Mouse (Mus musculus) kidney, postnatal 0 days (tissue): ENCODE data around the gene Zdhhc15. TPM values are rescaled to one million over a fixed set of nuclear protein-coding genes. Genes with fewer than 3 reads are reported as not detected.

Source experiments
- ATAC-seq: fragments of 200-750 bp; cut with Nextera tagmentation; replicated peaks from 2 replicates; pipeline ENCODE4 v1.8.0; 2017; ENCODE audit warnings: low read depth, moderate number of reproducible peaks, moderate TSS enrichment, moderate library complexity; ENCODE audit not compliant: low FRiP score
- DNase-seq: peaks from one replicate; pipeline ENCODE4 v3.0.0-alpha.2; 2016; ENCODE audit warnings: low spot score
- H3K27ac ChIP-seq: fragments of 300-500 bp; sonication (generic); 2 replicates; pipeline ENCODE4 v1.5.1; 2014; ENCODE audit warnings: mild to moderate bottlenecking
- H3K27me3 ChIP-seq: fragments of 300-500 bp; sonication (generic); 2 replicates; pipeline ENCODE4 v1.6.1; 2014; ENCODE audit warnings: low read length, mixed read lengths; ENCODE audit not compliant: insufficient read depth
- H3K36me3 ChIP-seq: fragments of 300-500 bp; sonication (generic); 2 replicates; pipeline ENCODE4 v1.6.1; 2014; ENCODE audit warnings: low read length, mixed read lengths; ENCODE audit not compliant: insufficient read depth
- H3K4me1 ChIP-seq: fragments of 300-500 bp; sonication (generic); replicated peaks from 2 replicates; pipeline ENCODE4 v1.6.1; 2014; ENCODE audit warnings: antibody characterized with exemption, low read length, mixed read lengths; ENCODE audit not compliant: insufficient read depth
- H3K4me2 ChIP-seq: fragments of 300-500 bp; sonication (generic); 2 replicates; pipeline ENCODE4 v1.6.1; 2014; ENCODE audit warnings: mild to moderate bottlenecking, low read length, moderate library complexity, mixed read lengths
- H3K4me3 ChIP-seq: fragments of 300-500 bp; sonication (generic); replicated peaks from 2 replicates; pipeline ENCODE4 v1.5.1; 2014; ENCODE audit warnings: low read depth, low read length
- H3K9ac ChIP-seq: fragments of 300-500 bp; sonication (generic); 2 replicates; pipeline ENCODE4 v1.6.1; 2014; ENCODE audit warnings: low read depth, low read length
- H3K9me3 ChIP-seq: fragments of 300-500 bp; sonication (generic); replicated peaks from 2 replicates; pipeline ENCODE4 v1.6.1; 2016; ENCODE audit warnings: low read length, inconsistent platforms, mixed read lengths
- CTCF ChIP-seq: IDR thresholded peaks from 2 replicates; pipeline ENCODE4 v1.5.1; 2016; ENCODE audit warnings: antibody characterized with exemption, low read depth, mild to moderate bottlenecking, moderate library complexity
- WGBS: fragments of 180-500 bp; shearing (Covaris S2); extraction: QIAGEN DNeasy Blood & Tissue Kit; methylation state at CpG from one replicate; pipeline ENCODE4 v1.1.7; 2014; 5-methylcytosine and 5-hydroxymethylcytosine counted together
- polyA plus RNA-seq: library from polyadenylated mRNA; unstranded; fragments of >200 nt; fragmentation: Nextera tagmentation; extraction: Ambion mirVana; gene quantifications from 2 replicates; pipeline ENCODE4 v1.2.1, GENCODE M21; 2015

The Zdhhc15 gene
- polyA plus RNA-seq, 1 experiment from 2014 or later: 6.2 TPM

DNA sequence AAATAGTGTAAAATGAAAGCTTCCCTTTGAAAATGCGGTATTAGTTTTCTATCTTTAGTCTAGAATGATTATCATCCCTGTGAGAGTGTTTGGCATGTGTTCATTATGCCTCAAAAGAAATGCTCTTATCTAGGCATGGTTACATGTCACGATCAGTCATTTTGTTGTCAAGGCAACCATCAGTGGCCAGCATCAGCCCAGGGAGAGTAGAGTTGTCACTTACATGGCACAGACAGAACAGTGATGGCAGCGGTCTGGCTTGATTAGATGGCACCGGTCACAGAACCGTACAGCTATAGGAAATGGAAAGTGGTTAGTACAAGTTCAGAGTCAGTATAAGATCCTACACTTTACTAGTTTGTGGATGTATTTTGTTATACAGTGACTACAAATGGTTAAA, 96.9 kb downstream of the Zdhhc15 start:
- TF ChIP-seq CTCF: no peak
- Histone ChIP-seq H3K27me3 (no peaks in the 10 kb centered on the region), H3K27ac (no peak overlapping the region), H3K4me3 (no peak overlapping the region), H3K4me2 (no peak overlapping the region), H3K4me1 (no peaks in the 10 kb centered on the region), H3K36me3 (no peaks in the 10 kb centered on the region), H3K9me3 (no peaks in the 10 kb centered on the region), H3K9ac (no peak overlapping the region)
- DNase-seq: no peak
- ATAC-seq: no peak
- 90% methylated on average over 5 of the region's 5 CpGs for WGBS

GRCm38 (mm10) chrX:104567497-104567896, 103.4 kb downstream of the Zdhhc15 start:
- Histone ChIP-seq H3K36me3 (no peaks in the 10 kb centered on the region), H3K27me3 (no peaks in the 10 kb centered on the region), H3K27ac (no peak overlapping the region), H3K4me1 (no peaks in the 10 kb centered on the region), H3K4me2 (no peak overlapping the region), H3K9me3 (no peaks in the 10 kb centered on the region), H3K9ac (no peak overlapping the region), H3K4me3 (no peak overlapping the region)
- ATAC-seq: no peak
- TF ChIP-seq CTCF: no peak
- WGBS: 75% methylated on average over 3 of the region's 3 CpGs
- peak; percentile 38 for DNase-seq

DNA sequence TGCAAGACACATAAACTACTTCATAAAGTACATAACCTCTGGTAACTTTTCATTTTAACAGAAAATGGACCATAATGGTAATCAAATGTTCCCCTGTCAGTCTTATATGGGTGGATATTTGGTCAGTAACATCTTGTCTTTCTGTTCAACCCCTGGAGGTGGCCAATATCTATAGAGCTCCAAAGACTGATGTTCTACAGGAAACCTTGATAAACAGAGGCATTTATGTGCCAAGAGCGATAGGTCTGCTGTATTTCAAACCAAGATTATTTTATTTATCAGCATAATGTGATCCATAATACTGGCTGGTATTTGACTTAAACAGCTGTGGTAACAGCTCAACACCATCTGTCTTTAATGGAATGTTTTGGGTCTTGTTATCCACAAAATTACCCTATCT, 125.6 kb downstream of the Zdhhc15 start:
- no peak for ATAC-seq

DNA sequence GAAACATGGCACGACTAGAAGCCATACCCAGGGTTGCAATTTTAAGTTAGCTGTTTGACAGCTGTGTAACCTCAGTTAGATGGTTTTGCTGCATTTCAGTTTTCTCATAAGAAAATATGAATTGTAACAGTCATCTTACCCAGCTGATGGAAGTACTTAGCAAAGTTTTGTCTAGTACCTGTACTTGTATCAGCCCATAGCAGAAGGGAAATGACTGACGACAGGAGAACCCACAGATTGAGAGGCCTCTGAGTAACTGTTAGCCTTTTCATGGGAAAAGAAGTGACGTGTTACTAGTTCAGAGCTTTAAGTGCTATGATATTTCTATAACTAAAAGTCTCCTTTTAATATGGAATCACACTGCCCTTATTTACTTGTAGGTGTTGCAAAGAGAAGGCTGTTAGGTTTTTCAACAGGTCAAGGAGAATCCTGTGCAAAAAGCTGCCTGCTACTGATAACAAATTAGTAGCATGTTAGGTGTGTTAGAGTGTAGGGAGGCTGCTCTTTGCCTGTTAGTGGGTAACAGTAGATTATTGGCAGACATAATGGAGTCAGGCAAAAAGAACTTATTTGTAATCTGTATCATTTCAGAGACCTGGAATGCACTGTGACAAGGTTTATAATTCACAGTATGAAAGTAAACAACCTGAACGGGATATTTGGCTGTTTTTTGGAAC, 126.8 kb downstream of the Zdhhc15 start:
- no peak overlapping the region for H3K4me3 ChIP-seq
- DNase-seq (no peak), ATAC-seq (no peak)
- H3K4me1 ChIP-seq: no peaks in the 10 kb centered on the region
- TF ChIP-seq CTCF: no peak
- 67% methylated on average over 4 of the region's 4 CpGs for WGBS
- no peak overlapping the region for H3K4me2 ChIP-seq
- no peaks in the 10 kb centered on the region for H3K27me3 ChIP-seq
- no peak overlapping the region for H3K9ac ChIP-seq
- H3K36me3 ChIP-seq: no peaks in the 10 kb centered on the region
- no peak overlapping the region for H3K27ac ChIP-seq
- no peaks in the 10 kb centered on the region for H3K9me3 ChIP-seq

More for the DNA sequence above, 125.6 kb downstream of the Zdhhc15 start:
- Histone ChIP-seq H3K27me3 (no peaks in the 10 kb centered on the region), H3K9ac (no peak overlapping the region), H3K4me1 (no peaks in the 10 kb centered on the region), H3K4me3 (no peak overlapping the region), H3K27ac (no peak overlapping the region), H3K9me3 (no peaks in the 10 kb centered on the region), H3K4me2 (no peak overlapping the region), H3K36me3 (no peaks in the 10 kb centered on the region)
- TF ChIP-seq CTCF: no peak
- WGBS: 94% methylated on average over 1 of the region's 1 CpGs
- no peak for DNase-seq

GRCm38 (mm10) chrX:104542635-104543034, 128.2 kb downstream of the Zdhhc15 start:
- no peak for TF ChIP-seq CTCF
- Histone ChIP-seq H3K9me3 (no peaks in the 10 kb centered on the region), H3K36me3 (no peaks in the 10 kb centered on the region), H3K9ac (no peak overlapping the region), H3K27me3 (no peaks in the 10 kb centered on the region), H3K4me1 (no peaks in the 10 kb centered on the region), H3K4me3 (no peak overlapping the region), H3K27ac (no peak overlapping the region), H3K4me2 (no peak overlapping the region)
- DNase-seq (no peak), ATAC-seq (no peak)
- WGBS: 90% methylated on average over 4 of the region's 4 CpGs

GRCm38 (mm10) chrX:104501765-104502164, 169.1 kb downstream of the Zdhhc15 start:
- no peak for TF ChIP-seq CTCF
- no peak overlapping the region for H3K4me2 ChIP-seq
- H3K4me3 ChIP-seq: no peak overlapping the region
- H3K36me3 ChIP-seq: no peaks in the 10 kb centered on the region
- H3K27ac ChIP-seq: no peak overlapping the region
- no peaks in the 10 kb centered on the region for H3K4me1 ChIP-seq
- H3K9ac ChIP-seq: no peak overlapping the region
- H3K9me3 ChIP-seq: no peaks in the 10 kb centered on the region
- 85% methylated on average over 5 of the region's 5 CpGs for WGBS
- DNase-seq (no peak), ATAC-seq (no peak)
- H3K27me3 ChIP-seq: no peaks in the 10 kb centered on the region
